Mouse (Mus musculus) adipocyte (in vitro differentiated cells): ENCODE data around the gene Ppara.

ENCODE experiments used
- DNase-seq: peaks from one replicate; pipeline ENCODE4 v3.0.0-alpha.2; 2016; ENCODE audit warnings: low spot score

The Ppara gene

DNA sequence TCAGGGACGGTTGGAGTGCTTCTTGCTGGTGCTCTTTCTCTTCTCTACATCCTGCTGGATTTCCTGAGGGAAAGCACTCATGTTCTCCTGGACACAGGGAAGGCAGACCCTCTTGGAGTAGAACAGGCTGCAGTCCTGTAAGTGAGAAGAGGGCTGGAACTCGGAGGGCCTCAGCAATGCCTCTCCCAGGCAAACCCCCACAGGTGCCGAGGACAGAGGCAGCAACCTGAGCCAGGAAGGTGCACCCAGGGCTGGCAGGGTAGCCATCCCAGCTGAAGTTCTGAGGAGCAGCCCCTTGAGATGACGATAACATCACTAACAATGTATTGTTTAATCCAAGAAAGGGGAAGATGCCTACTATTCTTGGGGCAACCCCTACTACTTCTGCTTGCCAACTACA lies 72.6 kb downstream of the Ppara start:
- DNase-seq = no peak

DNA sequence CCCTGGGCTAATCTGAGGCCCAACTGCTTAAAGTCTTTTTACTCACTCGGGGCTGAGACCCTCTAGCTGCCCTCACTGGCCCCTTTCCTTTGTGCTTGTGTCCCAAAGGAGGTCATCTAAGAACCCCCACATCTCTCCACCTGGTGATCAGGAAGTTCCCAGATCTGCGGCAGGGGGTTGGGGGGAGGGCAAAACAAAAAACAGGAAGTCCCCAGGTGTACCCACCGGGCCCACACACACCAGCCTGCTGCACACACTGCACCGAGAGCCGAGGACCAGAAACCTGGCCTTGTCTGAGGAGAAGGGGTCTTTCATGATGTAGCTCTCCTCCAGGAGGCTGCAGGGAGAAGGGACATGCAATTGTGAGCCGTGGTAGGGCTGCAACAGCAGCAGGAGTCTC lies 73.2 kb downstream of the Ppara start:
- no peak for DNase-seq

DNA sequence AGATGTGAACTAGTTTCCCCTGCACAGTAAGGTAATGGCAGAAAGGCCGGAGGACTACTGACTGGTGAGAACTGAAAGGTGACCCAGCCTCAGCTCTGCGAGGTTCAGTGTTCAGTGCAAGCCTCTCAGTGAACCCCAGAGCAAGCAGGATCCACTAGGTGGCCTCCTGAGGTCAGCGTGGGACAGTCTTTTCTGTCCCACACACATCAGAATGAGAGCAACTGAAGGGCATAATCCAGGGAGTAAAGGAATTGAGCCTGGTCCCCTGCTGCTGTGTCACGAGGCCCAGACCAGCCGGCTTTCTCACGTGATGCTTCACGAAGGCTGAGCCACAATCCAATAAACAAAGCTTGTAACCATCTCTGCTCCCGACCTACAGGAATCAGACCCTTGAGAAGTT lies 73.7 kb downstream of the Ppara start:
- no peak for DNase-seq

DNA sequence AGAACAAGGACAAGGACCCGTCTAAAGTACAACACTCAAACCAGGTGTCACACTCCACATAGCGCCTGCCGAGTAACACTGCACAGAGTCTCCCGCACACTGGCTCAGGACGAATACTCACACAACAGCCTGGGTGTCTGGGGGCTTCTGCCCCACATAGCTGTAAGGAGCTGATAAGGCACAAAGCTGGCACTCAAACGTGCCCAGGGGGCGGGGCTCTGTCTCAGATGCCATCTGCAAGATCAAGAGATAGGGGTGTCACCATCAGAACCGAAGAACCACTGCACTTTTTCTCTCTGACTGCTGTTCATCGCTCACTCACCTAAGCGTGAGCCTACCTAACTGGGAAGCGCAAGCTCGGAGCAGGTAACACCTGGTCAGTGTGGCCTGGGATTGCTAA lies 74.3 kb downstream of the Ppara start:
- no peak for DNase-seq

DNA sequence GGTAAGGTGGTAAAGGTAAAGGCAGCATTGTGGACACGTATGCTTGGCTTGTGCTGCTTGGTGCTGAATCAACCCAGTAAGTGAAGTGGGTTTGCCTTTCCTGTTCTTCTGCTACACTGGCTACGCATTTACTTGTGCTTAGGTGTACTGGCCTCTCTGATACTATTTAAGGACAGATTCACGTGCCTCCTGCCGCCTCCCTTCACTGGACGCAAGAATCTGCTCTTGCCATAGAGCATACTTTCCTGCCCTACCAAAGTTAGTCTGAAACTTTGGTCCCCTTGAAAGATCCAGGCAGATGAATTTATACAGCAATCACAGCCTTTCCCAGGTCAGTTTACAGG lies 75.7 kb downstream of the Ppara start:
- DNase-seq = no peak

DNA sequence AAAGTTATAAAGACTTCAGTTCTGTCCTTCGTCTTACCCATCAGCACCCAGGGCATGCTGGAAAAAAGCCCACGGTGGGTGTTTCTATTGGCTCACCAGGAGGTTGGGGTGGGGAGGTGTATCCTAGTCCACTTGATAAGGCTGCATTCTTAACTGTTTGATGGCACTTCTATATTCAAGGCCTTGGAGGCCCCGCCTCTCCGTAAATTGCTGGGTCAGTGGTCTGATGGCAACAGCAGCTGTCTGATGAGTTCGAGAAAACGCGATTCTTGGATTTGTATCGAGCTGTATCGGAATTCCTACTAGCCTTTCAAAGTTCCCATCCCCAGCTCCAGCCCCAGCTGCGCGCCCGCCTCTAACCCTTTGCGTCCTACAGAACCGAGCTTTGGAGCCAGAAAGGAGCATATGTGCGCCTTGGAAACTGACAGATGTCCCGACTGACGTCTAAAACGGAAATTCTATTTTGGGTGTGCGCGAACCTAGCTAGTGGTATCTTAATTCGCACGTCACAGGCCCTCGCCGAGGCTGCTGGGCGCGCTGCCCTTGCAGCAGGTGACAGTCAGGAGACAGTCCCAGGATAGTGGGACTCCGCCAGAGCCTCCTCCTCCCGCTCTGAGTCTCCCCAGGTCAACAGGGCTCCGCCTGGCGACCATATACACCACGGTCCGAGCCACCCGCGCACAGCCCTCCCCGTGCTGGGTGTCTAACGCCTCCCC lies 76.2 kb downstream of the Ppara start:
- DNase-seq = no peak

DNA sequence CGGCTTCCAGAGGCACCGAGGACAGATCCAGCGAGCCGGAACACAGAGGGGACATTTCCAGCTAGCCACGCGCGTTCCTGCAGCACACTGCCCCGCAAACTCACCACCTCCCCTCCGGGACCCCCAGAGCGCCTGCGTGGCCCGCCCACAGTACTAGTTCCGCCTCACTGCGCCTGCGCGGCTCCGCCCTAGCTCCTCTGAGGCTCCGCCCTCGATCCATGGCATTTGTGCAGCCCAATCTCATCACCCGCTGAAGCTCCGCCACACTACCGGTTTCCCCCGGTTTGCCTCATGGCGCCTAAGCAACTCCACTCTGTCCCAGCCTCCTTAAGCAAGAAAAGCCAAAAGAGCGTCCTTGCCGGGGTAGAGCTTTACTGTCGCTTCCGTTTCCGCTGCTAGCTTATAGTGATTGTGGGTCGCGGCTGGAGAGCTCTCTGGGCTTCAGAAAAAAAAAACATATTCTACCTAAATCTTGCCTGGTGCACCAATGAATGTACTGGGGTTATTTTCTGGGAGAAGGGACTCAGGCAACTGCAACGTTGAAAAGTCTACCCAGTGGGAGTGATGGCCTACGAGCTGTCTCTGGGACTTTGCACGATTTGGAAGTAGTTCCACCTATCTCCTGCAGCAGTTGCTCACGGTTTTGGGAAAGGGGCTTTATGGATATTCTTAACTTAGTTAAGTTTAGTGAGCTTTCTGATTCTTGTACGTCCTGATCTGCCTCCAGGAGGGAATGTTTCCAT lies 76.9 kb downstream of the Ppara start, which contains the start of gene Cdpf1:
Gene Cdpf1 (minus strand): TSS at position 163 of the 743 bp plus-strand sequence.
- peak; percentile 98 for DNase-seq

DNA sequence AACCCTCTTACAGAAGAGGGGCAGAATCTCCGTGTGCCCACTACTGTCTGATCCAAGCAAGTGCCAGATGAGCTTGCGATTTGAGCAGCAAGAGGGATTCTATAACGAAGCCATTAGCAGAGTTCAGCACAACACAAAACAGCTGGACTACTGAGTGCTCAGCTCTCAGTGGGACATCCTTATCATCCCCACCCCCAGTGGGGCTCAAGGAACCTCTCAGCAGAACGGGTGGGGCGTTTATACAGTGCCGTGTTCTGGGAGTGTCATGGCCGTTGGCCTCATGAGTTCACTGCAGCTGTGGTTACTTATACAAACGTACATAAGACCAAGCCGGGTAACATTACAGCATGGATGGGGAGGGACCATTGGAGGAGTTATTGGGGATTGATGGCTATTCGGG lies 78.6 kb downstream of the Ppara start:
- no peak for DNase-seq

DNA sequence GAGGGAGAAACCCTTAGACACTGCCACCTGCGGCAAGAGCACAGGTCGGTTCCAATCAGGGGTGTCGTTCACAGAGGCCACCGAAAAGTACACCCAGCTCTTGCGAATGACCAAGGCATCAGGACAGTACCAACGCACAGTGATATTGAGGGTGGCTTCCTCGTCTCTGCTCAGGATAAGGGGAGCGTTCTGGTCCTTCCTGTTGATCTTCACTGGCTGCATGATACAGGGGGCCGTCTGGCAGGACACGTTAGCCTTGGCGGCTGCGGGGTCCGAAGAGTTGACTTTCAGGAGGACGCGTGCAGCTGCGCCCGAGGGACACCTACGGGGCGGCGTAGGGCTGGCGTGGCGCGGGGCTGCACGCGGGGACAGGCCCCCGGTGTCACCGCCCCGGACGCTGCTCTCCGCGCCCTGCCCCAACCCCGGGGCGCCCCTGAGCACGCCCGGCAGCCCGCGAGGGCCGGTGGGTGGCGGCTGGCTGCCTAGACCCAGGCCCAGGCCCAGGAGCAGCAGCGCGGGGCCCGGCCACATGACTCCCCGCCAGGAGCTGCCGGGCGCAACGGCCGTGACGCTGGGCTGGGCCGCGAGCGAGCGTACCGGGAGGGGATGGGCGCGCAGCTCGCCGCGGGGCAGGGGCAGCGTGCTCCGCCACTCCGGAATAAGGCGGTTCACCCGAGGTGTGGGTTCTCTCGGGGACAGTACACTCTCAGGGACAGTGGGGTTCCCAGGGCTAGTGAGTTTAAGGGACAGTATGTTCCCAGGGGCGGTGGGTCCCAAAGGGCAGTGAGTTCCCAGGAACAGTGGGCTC lies 86.6 kb downstream of the Ppara start, which contains the start of gene Pkdrej:
Gene Pkdrej (minus strand): TSS at position 532 of the 808 bp plus-strand sequence.
- no peak for DNase-seq

DNA sequence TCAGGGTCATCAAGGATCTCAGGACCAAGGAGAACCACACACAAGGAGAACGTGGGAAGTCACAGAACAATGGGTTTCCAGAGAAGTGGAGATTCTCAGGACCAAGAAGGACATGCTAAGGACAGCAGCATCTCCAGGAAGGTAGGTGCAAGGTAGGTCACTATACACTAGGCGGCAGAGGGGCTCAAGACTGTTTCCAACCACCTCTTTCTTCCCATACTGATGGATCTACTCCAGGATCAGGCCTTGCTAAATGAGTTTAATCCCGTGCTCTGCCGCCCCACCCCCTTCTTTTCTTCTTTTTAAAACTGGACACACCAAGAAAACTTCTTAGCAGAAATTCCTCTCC lies 87.2 kb downstream of the Ppara start:
- no peak for DNase-seq

DNA sequence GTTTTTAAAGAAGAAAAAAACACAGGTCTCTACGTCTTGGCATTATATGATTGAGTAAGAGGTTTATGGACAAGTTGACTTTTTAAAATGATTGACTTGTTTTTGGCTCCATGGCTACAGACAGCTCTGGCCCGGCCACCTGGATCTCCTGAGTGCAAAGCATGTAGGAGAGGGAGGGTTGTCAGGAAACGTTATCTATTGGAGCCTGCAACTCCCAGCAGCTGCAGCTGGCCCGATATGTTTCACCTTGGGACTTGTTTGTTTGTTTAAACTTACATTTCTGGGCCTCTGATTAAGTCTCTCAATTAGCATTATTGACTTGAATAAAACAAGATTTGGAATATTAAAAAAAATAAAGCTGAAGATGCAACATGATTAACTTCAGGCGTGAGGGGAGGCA lies 91.9 kb downstream of the Ppara start:
- no peak for DNase-seq

DNA sequence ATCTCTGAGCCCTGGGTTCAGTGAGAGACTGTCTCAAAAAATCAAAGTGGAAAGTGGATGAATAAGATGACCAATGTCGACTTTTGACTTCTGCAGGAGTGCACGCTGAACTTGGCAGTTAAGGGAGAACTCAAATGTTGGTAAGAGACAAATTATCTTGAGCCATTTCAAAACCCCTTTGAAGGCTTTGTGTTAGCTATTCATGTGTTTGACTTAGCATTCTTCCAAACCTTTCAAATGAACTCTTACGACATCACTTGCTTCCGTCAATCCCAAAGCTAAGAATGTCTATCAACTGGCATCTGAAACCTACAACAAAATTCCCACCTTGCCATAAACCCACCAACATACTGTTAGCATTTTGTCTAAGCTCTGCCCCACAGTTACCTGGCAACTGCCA lies 93.3 kb downstream of the Ppara start:
- no peak for DNase-seq

DNA sequence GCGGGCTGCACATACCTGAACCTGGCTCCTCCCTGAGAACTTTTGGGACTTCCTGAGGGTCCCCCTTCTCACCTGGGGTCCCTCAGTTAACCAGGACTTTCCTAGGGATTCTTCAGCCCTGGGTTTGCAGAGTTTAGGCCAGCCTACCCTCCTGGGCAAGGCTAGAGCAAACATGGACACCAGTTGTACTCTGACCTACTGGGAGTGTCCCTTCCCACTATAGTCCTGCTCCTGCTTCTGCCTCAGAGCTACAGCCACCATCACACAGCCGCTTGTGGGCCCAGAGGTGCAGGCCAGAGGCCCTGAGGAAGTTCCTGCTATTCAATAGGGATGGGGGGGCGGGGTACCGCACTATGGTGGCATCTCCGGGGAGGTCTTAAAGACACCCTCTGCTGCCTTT lies 94.7 kb downstream of the Ppara start:
- no peak for DNase-seq

DNA sequence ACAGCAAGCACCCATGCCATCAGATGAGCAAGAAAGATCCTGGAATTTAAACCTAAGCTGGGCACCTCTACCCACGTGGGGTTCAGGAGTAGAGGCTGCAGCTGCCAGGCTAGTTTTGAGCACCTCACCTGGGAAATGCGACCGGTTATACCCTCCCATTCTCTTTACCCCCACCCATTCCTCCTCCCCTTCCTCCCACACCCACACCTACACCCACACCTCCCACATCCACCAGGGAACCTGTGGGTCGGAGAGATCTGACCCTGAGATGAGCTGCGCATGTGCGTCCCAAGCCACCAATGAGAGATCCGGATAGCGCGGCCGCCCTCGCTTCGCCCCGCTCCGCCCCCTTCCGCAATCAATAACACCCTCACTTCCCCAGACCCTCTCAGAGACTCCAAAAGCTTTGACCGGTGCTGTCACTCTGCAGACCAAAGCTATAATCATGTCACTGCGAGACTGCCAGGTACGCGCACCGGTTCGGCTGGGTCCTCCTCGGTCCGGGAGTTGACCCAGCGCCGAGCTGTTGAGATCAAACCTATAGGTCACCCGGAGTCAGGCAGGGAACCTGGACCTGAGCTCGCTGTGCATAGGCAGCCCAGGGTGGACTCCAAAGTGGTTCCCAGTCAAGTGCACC lies 97.3 kb downstream of the Ppara start, which contains the start of gene Ttc38:
Gene Ttc38 (plus strand): TSS at position 353 of the 637 bp plus-strand sequence.
- peak; percentile 56 for DNase-seq

DNA sequence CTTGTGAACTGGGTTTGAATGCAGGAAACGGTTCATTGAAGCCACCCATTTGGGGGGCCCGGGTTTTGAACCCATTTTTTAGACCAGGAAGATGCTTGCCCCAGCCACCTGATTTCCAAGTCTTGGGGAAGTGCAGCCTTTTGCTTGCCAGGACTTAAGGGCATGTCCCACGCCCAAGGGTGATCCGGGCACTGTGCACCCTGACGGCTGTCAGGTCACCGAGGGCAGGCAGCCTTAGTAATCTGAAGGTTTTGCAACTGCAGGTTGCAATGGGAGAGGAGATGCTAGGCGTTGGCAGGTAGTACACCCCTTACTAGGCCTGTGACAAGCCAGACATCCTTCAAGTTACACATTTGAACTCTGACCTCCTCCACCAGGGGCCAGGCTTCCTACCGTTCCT lies 97.8 kb downstream of the Ppara start:
- DNase-seq = no peak

DNA sequence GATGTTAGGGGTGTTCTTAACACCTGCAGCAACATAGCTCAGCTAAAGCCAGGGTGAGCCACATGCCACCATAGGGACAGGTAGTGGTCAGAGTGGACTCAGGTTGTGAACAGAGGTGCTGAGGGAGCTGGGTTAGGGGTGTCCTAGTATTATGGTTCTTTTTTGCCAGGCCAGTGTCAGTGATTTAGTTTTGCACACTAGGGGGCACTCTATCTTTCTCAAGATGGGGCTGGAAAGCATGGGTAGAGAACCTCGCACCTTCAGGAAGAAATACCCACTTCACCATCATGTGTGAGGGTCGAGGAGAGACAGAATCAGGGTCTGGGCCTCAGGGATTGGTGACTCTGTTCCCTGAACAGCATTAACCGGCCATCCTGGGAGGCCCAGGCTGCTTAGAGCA lies 100.6 kb downstream of the Ppara start:
- DNase-seq = no peak

DNA sequence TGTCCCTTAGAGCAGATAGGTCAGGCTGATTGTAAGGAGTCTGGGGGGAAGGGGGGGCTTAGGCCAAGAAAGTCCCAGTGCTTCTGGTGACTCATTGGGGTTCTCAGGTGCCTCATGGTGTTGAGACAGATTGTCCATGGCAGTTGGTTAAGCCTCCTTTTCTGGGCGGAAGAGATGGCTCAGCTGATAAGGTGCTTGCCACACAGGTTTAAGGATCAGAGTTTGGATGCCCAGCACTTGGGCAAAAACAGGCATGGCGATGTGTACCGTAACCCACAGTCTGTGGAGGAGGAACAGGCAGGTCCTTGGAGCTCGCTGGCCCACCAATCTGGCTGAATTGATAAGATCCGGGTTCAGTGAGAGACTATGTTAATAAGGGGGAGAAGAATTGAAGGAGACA lies 102.1 kb downstream of the Ppara start:
- DNase-seq = no peak

DNA sequence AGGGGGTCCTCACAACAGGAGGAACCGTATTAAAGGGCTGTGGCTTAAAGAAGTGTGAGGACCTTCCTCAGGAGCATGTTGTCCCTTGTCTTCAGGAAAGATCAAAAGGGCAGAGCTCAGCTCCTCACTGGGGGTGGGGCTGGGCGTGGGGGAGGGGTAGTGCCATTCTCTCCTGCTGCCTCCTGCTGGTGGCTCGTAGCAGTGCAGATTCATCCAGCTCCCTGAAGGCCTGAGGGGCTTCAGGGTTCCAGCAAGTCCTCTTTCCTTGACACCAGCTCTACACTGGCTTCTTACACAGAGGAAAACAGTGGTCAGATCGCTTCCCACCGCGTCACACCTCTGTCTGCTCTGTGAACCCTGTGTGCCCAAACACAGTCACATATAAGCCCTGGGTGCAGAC lies 106.2 kb downstream of the Ppara start:
- no peak for DNase-seq

DNA sequence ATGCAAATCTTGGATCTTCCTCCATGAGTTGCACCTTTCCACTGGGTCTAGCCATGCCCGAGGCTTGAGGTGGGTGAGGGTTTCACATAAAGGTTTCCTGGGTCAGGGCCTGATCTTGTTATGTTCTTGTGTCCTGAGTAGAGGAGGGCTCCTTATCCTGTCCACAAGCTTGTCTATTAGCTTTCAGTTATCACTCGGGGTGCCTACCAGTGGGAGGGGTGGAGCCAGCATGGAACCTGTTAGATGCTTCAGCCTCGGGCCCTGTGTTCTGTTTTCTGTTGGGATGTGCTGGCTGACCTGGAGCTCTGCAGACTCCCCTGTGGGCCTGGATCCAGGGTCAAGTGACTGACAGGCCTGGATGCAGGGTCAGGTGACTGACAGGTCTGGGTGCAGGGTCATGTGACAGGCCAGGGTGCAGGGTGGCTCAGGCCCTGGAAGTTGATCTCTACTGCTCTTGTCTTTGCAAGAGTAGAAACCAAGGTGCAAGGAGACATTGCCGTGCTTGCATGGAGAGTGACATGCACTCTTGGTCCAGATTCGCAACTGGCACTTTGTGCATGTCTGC lies 107.1 kb downstream of the Ppara start:
- no peak for DNase-seq

DNA sequence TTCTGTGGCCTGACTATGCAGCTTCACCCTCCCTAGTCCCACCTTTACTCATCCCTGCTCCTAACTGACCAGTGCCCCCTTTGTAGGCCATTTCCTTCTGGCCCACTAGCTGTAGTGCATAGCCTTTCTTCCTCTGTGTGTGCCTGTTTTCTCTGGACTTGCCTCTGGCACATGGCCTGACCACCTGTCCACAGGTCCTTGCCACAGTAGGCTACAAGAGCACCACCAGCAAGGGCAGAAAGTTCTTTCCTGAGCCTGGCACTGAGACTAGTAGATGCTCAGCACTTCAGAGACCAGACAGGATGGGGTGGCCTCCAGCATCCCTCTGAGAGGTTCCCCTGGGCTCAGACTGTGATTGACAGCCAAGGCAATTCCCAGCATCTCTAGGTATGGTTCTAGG lies 110.3 kb downstream of the Ppara start:
- DNase-seq = no peak

DNA sequence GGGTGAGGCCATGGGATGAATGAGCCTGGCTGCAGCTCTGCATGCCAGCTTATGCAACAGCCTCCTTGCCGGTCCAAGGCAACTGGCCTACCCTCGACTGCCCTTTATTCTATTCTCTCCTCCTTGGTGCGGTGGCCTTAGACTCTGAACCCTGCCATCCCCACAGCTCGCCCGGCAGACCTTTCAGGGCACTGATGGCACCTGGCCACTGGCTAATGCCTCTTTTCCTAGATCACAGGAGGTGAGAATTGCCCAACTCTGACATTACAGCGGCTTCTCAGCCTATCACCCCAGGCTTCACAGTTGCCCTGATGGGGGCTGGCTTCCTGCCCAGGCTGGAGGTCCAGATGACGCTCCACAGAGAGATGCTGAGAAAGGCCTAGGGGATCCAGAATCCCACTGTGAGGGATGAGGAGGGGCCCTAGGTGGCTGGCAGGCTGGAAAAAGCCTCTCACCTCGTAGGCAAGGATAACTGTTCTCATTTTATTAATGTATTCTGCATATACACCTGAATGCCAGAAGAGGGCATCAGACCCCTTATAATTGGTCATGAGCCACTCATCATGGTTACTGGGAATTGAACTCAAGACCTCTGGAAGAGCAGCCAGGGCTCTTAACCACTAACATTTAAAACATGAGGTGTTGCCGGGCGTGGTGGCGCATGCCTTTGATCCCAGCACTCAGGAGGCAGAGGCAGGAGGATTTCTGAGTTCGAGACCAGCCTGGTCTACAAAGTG lies 117.0 kb downstream of the Ppara start:
- DNase-seq = no peak
